Mouse (Mus musculus): ENCODE measurements around the gene Gm10226.
"Not testable (repeated sequence)": the region's sequence is repeated elsewhere in the genome, so short reads cannot be mapped to it uniquely, and the experiment has no call there.

The Gm10226 gene

DNA sequence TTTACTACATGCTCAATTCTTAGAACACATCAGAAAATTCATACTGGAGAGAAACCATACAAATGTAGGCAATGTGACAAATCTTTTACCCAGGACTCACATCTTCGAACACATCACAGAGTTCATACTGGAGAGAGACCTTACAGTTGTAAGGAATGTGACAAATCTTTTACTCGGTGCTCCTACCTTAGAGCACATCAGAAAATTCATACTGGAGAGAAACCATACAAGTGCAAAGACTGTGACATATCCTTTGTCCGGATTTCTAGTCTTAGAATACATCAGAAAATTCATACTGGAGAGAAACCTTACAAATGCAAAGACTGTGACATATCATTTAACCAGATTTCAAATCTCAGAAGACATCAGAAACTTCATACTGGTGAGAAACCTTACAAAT lies at the start of gene Gm10226:
Gene Gm10226 (plus strand): TSS at position 301 of the 400 bp plus-strand sequence.
- no peak for DNase-seq (ENCODE audit: low spot score in 2 of 2)

DNA sequence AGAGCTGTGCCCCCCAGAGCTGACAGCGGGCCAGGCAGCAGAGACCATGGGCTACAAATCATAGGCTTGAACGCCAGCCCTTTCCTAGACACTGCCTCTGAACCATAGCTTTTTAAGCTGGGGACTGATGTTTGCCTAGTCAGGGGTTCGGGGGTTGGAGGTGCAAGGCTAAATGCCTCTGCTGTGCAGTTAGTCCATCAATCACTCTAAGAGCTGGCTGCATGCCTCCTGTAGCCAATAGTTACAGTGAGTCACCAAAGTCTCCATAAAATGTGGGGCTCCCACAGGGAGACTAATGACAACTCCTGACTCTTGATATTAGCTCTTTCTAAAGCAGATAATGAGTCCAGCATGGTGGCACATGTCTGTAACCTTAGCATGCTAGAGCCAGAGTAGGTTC lies 42.9 kb upstream of the Gm10226 start:
- no peak for DNase-seq (ENCODE audit: low spot score in 2 of 2)

DNA sequence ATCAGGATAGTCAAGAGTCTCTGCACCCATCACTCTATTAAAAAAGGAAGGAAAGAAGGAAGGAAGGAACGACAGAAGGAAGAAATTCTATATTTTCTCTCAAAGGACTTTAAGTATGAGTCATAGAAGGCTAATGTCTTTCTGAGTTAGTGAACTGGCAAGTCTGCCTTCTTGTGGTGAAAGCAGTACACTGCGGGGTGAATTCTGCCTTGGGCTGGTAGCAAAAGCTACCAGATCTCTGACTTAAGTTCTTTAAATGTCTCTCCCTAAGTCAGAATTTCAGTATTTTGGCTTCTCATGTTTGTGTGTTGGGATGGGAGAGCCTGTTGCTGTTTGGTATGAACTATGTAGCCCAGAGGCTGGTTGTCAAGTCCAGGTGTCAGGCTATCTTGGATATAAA lies 41.7 kb upstream of the Gm10226 start:
- DNase-seq (ENCODE audit: low spot score in 2 of 2): no peak

DNA sequence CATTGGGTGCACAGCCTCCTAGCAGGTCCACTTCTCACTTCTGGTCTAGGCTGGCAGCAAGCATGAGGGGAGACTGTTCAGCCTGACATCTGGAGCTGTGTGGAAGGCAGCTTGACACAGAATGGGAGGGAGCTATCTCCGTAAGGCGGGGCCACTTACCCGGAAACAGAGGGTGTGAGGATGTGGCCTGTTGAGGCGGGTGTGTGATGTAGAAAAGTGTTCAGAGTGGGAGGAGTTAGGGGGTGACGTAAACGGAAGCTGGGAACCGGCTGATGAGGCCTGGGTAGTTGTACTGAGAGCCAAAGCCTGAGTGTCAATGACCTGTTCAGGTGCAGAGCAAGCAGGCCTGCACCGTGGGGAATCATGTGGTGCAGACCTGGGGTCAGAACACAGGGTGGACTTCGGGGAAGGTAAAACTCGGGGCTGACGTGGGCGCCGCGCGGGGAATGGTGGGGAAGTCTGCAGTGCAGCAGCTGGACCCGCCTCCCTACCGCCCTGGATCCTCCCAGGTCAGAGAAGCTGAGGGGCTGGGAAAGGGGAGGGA lies 41.2 kb upstream of the Gm10226 start, which contains the start of gene Zfp983:
Gene Zfp983 (plus strand): TSS at position 261 of the 544 bp plus-strand sequence.
- DNase-seq (ENCODE audit: low spot score in 2 of 2): peak; percentile 53 to 68

DNA sequence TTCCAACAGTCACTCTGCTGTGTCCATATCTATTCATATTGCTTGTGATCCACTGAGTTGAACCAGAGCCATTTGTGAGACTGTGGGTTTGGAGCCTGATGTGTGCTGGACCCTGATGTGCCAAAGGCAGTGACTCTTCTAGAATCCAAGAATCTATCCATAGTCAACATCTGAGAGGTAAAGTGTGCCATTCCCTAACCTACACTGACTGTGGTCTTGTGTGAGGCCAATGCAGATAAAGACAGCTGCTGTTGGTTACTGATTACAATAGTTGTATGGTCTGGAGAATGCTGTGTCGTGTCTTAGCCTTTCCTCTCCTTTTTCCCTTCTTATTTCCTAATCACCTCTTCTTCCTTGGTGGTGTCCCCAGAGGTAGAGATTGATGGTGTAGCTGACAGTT lies 12.8 kb upstream of the Gm10226 start:
- DNase-seq (ENCODE audit: low spot score in 2 of 2): not testable (repeated sequence)

DNA sequence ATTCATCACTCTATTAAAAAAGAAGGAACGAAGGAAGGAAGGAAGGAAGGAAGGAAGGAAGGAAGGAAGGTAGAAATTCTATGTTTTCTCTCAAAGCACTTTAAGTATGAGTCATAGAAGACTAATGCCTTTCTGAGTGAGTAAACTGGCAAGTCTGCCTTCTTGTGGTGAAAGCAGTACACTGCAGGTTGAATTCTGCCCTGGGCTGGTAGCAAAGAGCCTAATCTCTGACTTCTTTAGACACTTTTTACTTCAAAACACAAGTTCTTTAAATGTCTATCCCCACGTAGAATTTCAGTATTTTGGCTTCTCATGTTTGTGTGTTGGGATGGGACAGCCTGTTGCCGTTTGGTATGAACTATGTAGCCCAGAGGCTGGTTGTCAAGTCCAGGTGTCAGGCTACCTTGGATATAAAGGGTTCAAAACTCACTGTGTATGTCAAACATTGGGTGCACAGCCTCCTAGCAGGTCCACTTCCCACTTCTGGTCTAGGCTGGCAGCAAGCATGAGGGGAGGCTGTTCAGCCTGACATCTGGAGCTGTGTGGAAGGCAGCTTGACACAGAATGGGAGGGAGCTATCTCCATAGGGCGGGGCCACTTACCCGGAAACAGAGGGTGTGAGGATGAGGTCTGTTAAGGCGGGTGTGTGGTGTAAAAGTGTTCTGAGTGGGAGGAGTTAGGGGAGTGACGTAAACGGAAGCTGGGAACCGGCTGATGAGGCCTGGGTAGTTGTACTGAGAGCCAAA lies 12.2 kb upstream of the Gm10226 start:
- peak; percentile 72 to 77 for DNase-seq (ENCODE audit: low spot score in 2 of 2)

DNA sequence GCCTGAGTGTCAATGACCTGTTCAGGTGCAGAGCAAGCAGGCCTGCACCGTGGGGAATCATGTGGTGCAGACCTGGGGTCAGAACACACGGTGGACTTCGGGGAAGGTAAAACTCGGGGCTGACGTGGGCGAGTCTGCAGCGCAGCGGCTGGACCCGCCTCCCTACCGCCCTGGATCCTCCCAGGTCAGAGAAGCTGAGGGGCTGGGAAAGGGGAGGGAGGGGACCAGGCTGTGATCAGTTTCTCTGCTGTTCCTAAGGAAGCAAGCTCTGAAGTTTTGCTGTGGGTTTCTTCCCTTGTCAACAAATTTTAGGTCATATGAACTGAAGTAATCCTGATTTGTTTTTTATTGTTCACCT lies 11.7 kb upstream of the Gm10226 start:
- DNase-seq (ENCODE audit: low spot score in 2 of 2): not testable (repeated sequence)

DNA sequence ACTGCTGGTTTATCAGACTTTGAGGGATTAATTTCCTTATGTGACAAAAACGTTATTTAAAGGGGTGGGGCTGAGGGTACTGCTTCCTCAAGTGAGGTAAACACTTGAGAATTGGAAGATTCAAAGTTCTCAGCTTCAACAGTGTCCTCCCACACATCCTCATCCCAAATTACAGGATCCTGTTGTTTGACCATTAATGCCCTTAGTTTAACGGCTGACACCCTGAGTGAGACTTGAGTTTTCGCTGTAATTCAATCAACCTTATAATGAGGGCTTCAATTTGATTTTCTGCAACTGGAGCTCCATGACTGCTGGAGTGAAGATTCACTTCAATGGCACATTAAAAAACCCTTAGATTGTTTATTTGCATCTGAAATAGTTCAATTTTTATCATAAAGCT lies 1.7 kb downstream of the Gm10226 start:
- DNase-seq (ENCODE audit: low spot score in 2 of 2): no peak

DNA sequence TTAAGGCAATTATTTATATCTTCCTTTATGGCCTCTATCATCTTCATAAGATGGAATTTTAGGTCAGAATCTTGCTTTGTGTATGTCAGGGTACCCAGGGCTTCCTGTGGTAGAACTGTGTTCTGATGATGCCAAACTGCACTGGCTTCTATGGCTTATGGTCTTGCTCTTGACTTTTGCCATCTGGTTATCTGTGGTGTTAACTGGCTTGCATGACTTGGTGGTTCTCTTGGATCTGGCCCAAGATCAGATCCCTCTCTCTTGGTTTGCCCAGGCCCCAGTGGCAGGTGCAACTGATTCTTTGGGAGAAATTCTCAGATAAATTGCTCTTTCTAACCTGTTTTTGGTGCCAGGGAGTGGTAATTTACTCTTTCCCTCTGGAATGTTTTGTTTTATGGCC lies 4.4 kb downstream of the Gm10226 start:
- DNase-seq (ENCODE audit: low spot score in 2 of 2): no peak

DNA sequence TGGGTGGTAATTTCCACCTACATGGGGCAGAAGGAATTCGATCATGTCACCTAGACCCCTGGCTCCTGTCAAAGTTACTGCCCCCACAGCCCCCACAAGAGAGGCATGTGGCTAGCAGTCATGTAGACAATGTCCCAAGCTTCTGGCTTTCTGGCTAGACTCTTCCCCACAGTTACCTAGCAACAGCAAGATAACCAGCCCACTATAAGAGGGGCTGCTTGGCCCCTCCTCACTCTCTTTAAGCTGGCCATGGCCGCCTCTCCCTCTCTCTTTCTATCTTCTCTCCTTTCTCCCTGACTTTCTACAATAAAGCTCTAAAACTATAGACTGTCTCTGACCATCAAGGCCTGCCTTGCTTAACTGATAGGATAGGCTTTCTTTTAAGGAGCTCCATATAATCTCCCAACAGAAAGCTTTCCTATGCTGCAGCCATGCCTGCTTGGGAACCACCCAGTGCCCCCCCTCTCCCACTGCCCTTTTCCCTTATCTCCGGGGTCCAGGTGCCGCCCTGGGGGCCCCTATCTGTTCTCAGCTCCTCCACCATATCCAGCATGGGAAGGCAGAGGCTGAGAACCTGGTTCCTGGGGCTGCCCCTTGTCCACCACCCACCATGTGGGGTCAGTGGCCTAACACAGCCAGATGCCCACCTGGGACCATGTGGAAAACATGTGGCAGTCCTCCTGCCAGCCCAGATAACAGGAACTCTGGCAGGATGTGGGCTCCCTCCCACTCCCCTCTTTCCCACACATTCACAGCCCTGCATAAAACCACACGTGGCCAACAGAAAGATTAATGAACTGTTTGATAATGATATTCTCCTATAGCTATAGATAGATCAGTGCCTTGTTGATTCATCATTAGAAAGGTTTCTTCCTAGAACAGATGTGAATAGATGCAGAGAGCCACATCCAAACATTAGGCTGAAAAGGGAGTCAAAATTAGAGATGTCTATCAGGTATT lies 10.9 kb downstream of the Gm10226 start:
- DNase-seq (ENCODE audit: low spot score in 2 of 2): peak; percentile 7

DNA sequence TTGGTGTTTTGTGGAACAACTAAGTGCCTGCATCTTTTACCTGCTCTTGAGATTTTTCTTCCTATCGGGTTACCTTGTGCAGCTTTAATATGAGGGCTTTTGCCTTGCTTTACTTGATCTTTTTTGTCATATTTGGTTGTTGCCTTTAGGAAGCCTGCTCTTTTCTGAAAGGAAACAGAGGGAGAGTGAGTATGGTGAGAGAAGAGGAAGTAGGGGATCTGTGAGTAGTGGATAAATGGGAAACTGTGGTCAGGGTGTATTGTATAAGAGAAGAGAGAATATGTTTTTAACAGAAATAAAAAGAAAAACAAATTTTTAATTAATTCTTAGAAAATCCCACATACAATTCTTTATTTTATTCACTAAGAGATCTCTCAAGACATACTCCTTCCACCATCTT lies 11.8 kb downstream of the Gm10226 start:
- DNase-seq (ENCODE audit: low spot score in 2 of 2): no peak

DNA sequence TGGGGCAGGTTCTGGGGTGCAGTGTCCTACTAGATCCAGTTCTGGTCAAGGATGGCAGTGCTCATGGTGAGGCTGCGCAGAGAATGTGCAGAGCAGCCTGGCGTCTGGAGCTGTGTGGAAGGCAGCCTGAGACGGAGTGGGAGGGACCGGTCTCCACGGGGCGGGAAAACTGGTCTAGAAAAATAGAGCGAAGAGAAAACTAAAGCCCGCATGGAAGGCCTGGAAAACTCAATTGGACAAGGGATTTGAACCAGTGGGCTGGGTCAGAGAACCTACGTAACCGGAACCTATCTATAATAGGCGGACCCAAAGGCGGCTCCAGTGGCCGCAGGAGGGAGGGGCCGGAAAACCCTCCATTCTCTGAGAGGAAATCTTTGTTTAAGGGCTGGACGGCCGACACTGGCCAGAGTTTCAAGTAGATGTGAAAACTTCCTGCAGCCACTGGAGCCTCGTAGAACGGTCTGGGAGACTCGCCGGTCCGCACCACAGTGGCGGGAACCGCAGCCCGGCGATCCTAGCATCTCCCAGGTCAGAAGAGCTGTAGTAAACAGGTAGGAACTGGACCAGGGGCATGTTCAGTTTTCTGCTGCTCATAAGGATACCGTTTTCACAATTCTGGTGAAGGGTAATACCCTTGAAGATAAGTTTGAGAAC lies 15.8 kb downstream of the Gm10226 start, which contains the start of gene Zfp760:
Gene Zfp760 (plus strand): TSS at position 399 of the 654 bp plus-strand sequence.
- peak; percentile 37 to 43 for DNase-seq (ENCODE audit: low spot score in 2 of 2)

DNA sequence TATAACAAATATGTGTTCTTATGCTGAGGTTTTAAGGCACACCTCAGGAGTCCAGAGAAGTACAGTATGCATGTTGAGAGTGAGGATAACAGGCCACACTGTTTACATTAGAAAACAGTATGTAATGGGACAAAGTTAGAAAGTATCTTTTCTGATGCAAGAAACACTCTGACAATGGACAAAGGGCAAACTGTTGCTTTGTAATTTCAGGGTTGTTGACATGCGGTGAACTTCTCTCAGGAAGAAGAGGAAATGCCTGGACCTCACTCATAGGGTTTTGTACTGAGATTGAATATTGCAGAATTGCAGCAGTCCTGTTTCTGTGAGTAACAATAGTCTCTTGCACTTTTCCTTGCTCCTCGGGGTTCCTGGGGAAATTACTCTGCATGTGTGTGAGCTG lies 16.7 kb downstream of the Gm10226 start:
- DNase-seq (ENCODE audit: low spot score in 2 of 2): no peak

DNA sequence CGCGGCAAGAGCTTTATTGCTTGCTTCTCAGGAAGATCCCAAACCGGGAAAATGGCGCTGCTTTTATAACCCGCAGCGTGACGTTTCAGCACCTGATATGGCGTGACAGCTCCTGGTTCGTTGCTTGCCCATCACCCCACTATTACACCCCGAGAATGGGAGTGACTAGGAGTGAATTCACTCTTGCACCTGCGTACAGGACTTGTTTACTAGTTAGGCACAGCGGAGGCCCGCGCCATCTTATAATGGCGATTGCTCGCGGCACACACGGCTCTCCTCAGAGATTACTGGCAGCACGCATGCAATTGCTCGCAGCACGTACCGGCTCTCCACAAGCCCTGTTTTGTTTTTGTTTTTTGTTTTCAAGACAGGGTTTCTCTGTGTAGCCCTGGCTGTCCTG lies 38.8 kb downstream of the Gm10226 start, which contains the start of gene Zfp229:
Gene Zfp229 (plus strand): TSS at position 301 of the 400 bp plus-strand sequence.
- DNase-seq (ENCODE audit: low spot score in 2 of 2): not testable (repeated sequence)

DNA sequence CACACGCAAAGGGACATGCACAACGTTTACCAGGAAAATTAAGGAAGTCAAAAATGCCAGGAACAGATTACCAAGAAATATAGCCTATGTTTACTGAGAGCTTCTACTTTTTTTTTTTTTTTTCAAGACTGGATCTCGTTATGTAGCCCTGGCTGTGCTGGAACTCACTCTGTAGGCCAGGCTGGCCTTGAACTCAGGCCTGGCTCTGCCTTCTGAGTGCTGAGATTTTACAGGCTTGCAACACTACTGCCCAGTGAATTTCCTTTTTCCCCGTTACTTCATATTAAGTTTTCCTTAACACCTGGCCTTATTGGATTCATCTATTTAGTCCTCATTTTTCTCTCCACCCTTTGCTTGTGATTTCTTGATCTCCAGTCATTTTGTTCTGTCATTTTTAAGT lies 41.4 kb downstream of the Gm10226 start:
- no peak for DNase-seq (ENCODE audit: low spot score in 2 of 2)

DNA sequence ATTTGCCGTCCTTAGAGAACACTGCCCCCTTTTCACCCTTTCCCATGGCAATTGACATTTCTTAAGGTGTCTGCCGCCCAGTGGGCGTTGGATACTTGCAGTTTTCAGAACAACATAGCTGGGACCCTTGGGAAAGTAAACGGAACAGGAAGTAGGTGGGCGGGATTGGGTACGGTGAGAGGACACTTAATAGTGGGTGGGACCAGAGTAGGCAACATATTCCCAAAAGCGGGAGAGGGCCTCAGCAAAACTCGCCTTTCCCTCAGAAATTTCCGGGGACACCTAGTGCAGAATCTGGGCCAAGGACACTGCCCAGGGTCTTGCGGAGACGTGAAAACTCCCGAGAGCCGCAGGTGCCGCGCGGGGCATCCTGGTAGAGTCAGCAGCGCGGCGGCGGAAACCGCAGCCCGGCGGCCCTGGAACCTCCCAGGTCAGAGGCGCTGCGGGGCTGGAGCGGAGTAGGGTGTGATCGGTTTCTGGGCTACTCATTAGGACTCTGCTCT lies 41.9 kb downstream of the Gm10226 start:
- peak; percentile 38 to 41 for DNase-seq (ENCODE audit: low spot score in 2 of 2)
